Mouse (Mus musculus) limb, embryonic 14.5 days (tissue): ENCODE results near the gene Pax1. TPM values are rescaled to one million over a fixed set of nuclear protein-coding genes. Genes with fewer than 3 reads are reported as not detected.

Source experiments
- ATAC-seq: fragments of 200-750 bp; cut with Nextera tagmentation; 2 replicates; pipeline ENCODE4 v1.8.0; 2017; ENCODE audit warnings: low read depth, moderate number of reproducible peaks, moderate TSS enrichment; ENCODE audit not compliant: low FRiP score
- DNase-seq: peaks from one replicate; pipeline ENCODE4 v3.0.0-alpha.2; 2015; ENCODE audit warnings: low spot score
- H3K27ac ChIP-seq: fragments of 300-500 bp; sonication (generic); replicated peaks from 2 replicates; pipeline ENCODE4 v1.5.1; 2014; ENCODE audit warnings: low read depth, mild to moderate bottlenecking, low read length, moderate library complexity, mixed read lengths
- H3K27me3 ChIP-seq: fragments of 300-500 bp; sonication (generic); 2 replicates; pipeline ENCODE4 v1.6.1; 2014; ENCODE audit warnings: low read length, mixed read lengths; ENCODE audit not compliant: control insufficient read depth, insufficient read depth
- H3K36me3 ChIP-seq: fragments of 300-500 bp; sonication (generic); 2 replicates; pipeline ENCODE4 v1.6.1; 2014; ENCODE audit warnings: mild to moderate bottlenecking, low read length, moderate library complexity, mixed read lengths; ENCODE audit not compliant: control insufficient read depth, insufficient read depth
- H3K4me1 ChIP-seq: fragments of 300-500 bp; sonication (generic); 2 replicates; pipeline ENCODE4 v1.6.1; 2014; ENCODE audit warnings: antibody characterized with exemption, low read length, mixed read lengths; ENCODE audit not compliant: control insufficient read depth, insufficient read depth
- H3K4me2 ChIP-seq: fragments of 300-500 bp; sonication (generic); replicated peaks from 2 replicates; pipeline ENCODE4 v1.6.1; 2014; ENCODE audit warnings: low read depth, mild to moderate bottlenecking, low read length, moderate library complexity; ENCODE audit not compliant: severe bottlenecking
- H3K4me3 ChIP-seq: fragments of 300-500 bp; sonication (generic); replicated peaks from 2 replicates; pipeline ENCODE4 v1.5.1; 2014; ENCODE audit warnings: low read length
- H3K9ac ChIP-seq: fragments of 300-500 bp; sonication (generic); 2 replicates; pipeline ENCODE4 v1.6.1; 2014; ENCODE audit warnings: mild to moderate bottlenecking, low read depth, low read length, moderate library complexity; ENCODE audit not compliant: severe bottlenecking
- H3K9me3 ChIP-seq: fragments of 300-500 bp; sonication (generic); 2 replicates; pipeline ENCODE4 v1.6.1; 2016; ENCODE audit warnings: low read length; ENCODE audit not compliant: control insufficient read depth
- POLR2A ChIP-seq: fragments of 200-500 bp; IDR thresholded peaks from 2 replicates; pipeline ENCODE4 v1.8.0; 2012; ENCODE audit warnings: inconsistent platforms, mild to moderate bottlenecking, moderate library complexity, borderline replicate concordance; ENCODE audit not compliant: insufficient read depth, insufficient read length; ENCODE audit errors: extremely low read depth
- WGBS: fragments of 180-500 bp; shearing (Covaris S2); extraction: QIAGEN DNeasy Blood & Tissue Kit; methylation state at CpG from one replicate; pipeline ENCODE4 v1.1.7; 2014; 5-methylcytosine and 5-hydroxymethylcytosine counted together
- polyA plus RNA-seq, 2 experiments: library from polyadenylated mRNA; depleted of rRNA in 1 of 2; stranded (reverse) in 1 of 2; unstranded in 1 of 2; fragments of >200 nt; fragmentation: Nextera tagmentation in 1 of 2; extraction: Ambion mirVana in 1 of 2; gene quantifications; 2 replicates each; pipeline versions ENCODE4 v1.2.1 to v1.2.3; 2012 to 2014

Pax1 gene
- polyA plus RNA-seq, 2 experiments = 4.9 to 9.9 TPM

GRCm38 (mm10) chr2:147424582-147425255, 63.0 kb downstream of the Pax1 start:
- DNase-seq (no peak), ATAC-seq (no peak)

DNA sequence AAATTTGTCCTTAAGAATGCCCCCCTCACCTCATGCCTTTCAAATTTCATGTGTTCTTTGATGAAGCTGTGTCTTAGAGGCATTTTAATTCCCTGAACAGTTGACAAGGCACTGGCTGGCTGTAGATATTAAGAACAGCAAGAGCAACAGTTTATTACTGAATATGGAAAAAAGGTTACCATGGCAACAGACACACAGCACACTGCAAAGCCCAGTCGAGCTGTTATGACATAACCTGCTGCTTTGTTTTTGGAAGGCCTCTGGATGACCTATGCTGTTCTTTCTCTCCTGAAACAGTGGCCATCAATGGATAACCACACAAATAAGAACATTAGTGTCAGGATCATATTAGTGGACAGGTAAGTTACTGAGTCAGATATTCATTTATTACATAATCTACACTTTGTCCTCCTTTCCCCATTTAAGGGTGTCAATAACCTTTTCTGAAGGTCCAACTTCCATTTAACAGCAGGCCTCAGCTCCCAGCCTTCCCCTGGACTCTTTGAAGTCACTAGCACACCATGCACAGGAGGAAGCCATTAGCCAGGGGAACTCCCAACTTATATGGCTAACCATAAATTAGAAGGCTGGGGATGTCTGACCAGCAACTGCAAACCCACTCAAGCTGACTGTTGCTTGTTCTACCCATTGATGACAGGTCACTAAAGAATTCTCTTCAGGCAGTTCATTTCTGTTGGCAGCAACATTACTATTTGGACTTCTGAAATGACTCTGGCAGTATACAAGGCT, 68.1 kb downstream of the Pax1 start:
- Histone ChIP-seq H3K27ac (no peak overlapping the region), H3K27me3 (no peaks in the 10 kb centered on the region), H3K36me3 (no peaks in the 10 kb centered on the region), H3K4me2 (no peak overlapping the region), H3K4me3 (no peak overlapping the region), H3K9me3 (no peaks in the 10 kb centered on the region), H3K4me1 (no peaks in the 10 kb centered on the region), H3K9ac (no peak overlapping the region)
- 6% methylated on average over 1 of the region's 1 CpGs for WGBS
- peak; percentile 62; the same call in 1 of the 2 replicates for ATAC-seq
- TF ChIP-seq POLR2A = no peak
- peak; percentile 63 for DNase-seq

More at GRCm38 (mm10) chr2:147424582-147425255, 63.0 kb downstream of the Pax1 start:
- WGBS = 37% methylated on average over 10 of the region's 10 CpGs
- Histone ChIP-seq H3K27ac (no peak overlapping the region), H3K27me3 (no peaks in the 10 kb centered on the region), H3K4me3 (no peak overlapping the region), H3K4me1 (no peaks in the 10 kb centered on the region), H3K9me3 (no peaks in the 10 kb centered on the region), H3K9ac (no peak overlapping the region), H3K36me3 (no peaks in the 10 kb centered on the region), H3K4me2 (no peak overlapping the region)
- TF ChIP-seq POLR2A = no peak

DNA sequence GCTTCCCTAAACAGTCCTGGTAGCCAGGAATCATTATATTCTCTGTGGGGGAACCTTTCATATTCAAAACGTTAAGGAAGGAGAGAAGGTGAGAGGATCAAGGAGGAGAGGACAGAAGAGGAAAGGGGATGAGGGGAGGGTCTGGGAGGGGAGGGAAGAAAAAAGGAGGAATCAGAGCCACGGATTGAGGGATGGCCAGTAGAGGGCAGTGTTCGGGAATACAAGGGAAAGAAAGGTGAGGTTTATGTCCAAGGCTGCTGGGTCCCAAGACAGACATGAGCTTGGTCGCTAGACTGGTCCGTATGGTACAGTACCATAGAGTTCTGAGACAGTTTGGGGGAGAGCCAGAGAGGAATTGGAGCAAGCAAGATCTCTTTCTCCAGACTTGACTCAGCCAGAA, 71.4 kb downstream of the Pax1 start:
- Histone ChIP-seq H3K27ac (no peak overlapping the region), H3K4me1 (no peaks in the 10 kb centered on the region), H3K4me2 (no peak overlapping the region), H3K27me3 (no peaks in the 10 kb centered on the region), H3K4me3 (no peak overlapping the region), H3K36me3 (no peaks in the 10 kb centered on the region), H3K9me3 (no peaks in the 10 kb centered on the region), H3K9ac (no peak overlapping the region)
- TF ChIP-seq POLR2A = no peak
- peak; percentile 31 for DNase-seq
- 33% methylated on average over 5 of the region's 5 CpGs for WGBS
- no peak for ATAC-seq

Other genes starting within 250 kb of the Pax1 start
- gene Nkx2-2, start 167.7 kb upstream of the Pax1 start, polyA plus RNA-seq (2012; rRNA removed) = 0.09 and 0.20 TPM in 2 replicates
- 0.22 TPM in 1 of 2 replicates, not detected in the other for gene Nkx2-2, start 167.7 kb upstream of the Pax1 start, polyA plus RNA-seq (2014; fragmentation: Nextera tagmentation; extraction: Ambion mirVana)